Mouse (Mus musculus) CD4-positive, CD25-positive, alpha-beta regulatory T cell, adult 2 months (primary cell): ENCODE measurements around the gene Sgsm3.
A peak's percentile ranks its signal among the peaks of the same experiment; 100 is the strongest.

Source experiments
- DNase-seq: peaks from one replicate; pipeline ENCODE4 v3.0.0-alpha.2; 2012; ENCODE audit warnings: low read depth, low spot score

The Sgsm3 gene

DNA sequence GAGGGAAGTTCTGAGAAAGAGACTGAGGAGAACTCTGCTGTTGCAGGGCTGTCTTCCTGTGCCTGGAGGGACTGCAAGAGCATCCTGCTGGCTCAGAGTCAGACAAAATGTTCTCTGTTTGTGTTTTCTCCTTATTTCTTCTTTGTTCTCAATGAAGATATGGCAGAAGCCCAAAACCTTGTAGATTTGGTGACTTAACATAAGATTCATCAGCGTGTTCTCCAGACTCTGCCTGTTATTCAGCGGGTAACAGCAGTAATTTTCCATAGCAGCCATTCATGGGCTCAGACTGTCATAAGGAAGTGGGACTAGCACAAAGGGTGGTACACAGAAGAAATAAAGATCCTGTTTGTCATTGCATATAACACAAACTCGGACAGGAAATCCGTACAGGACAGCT lies 2.0 kb downstream of the Sgsm3 start:
- DNase-seq, result no peak

GRCm38 (mm10) chr15:80981176-80981575 lies 3.6 kb downstream of the Sgsm3 start:
- DNase-seq, result no peak

DNA sequence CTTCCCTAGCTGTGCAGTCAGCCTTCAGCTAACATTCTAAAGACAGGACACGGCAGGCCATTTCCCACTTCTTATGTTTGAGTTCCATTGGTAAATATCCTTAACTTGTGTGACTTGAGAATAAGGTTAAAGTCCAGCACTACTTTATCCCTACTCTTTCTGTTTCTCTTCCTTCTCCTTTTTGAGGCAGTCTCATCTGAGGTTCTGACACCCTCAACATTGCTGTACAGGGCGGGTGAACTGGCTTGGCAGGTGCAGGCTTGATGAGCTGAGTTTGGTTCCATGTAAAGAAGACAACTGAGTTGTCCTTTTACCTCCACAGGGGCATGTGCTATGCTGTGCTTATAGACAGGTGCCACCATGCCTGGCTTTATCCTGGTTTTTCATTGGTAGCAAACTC lies 5.7 kb downstream of the Sgsm3 start:
- no peak for DNase-seq

DNA sequence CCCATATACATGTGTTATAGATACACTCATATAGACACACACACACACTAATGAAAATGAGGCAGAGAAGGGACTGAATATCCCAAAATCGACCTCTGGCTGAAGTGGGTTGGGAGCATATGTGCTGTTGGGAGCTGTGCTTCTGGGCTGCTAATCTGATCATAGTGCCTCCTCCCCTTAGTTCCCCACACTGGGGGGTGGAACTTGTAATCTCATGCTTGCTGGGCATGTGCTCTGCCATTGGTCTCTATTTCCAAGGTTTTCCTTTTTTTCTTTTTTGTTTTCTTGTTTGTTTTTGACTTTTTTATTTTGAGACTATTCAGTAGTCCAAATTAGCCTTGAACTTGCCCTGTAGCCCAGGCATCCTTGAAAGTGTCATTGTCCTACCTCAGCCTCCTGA lies 10.8 kb downstream of the Sgsm3 start:
- no peak for DNase-seq

DNA sequence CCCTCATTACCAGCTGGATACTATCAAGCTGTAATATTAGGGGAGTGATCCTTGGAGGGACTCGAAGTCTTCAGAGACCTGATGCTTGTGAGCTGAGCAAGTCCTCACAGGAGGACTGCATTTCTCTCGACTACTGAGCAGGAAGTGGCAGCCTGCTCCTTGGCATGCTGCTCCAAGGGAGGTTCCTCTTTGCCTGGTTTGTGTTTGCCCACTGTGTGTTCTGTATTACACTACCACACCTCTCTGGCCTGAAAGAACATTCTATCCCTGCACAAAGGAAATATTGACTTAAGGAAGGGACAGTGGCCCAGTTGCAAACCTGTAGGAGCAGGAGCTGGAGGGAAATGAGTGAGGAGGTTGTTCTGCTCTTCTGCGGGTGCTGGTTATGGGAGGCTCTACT lies 12.1 kb downstream of the Sgsm3 start:
- DNase-seq, result no peak

- no peak for DNase-seq
Observed at GRCm38 (mm10) chr15:80994959-80995358, 17.4 kb downstream of the Sgsm3 start.

DNA sequence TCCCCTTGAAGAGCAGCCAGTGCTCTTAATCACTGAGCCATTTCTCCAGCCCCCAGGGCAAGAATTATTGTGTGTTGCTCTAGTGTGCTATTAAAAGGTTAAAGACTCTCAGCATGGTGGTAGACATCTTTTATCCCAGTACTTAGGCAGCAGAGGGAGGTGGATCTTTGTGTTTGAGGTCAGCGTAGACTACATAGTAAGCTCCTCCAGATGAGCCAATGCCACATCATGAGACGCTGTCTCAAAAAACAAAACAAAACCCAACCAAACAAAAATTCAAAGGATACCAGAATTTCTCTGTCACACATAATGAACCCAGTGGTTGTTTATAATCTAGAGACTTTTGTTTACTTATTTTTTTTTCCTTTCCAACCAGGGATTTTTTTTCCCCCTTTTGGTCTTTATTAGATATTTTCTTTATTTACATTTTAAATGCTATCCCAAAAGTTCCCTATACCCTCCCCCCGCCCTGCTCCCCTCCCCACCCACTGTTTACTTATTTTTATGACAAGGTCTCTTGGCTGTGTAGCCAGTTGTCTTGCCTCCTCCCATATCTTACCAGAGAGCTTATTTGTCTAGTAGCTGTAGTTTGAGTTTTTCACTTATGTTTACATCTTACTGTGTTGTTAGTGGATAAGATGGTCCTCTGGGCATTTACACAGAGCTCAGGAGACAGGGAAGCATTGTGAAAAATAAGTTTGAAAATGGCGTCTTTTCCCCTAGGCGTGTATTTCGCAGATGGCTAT lies 18.7 kb downstream of the Sgsm3 start:
- DNase-seq, result no peak

GRCm38 (mm10) chr15:80997077-80997476 lies 19.5 kb downstream of the Sgsm3 start:
- no peak for DNase-seq

GRCm38 (mm10) chr15:81000419-81001138 lies 23.0 kb downstream of the Sgsm3 start:
- no peak for DNase-seq

- DNase-seq, result no peak
Observed at GRCm38 (mm10) chr15:81006127-81006735, 28.7 kb downstream of the Sgsm3 start.

GRCm38 (mm10) chr15:81007339-81007738 lies 29.8 kb downstream of the Sgsm3 start:
- no peak for DNase-seq

DNA sequence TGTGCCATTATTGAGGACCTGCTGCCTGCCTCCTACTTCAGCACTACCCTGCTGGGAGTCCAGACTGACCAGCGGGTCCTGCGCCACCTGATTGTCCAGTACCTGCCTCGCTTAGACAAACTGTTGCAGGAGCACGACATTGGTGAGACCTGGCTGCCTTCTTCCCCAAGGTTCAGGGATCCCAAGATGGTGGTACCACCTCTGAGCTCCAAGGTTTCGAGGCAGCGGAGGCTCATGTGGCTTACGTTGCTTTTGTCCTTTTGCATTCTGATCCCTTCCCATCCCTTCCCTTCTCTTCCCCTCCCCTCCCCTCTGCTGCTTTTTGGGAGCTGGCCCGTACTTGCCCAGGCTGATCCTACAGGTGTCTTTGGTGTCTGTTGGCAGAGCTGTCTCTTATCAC lies 30.3 kb downstream of the Sgsm3 start:
- peak; percentile 5 for DNase-seq

GRCm38 (mm10) chr15:81008689-81009123 lies 31.1 kb downstream of the Sgsm3 start:
- peak; percentile 64 for DNase-seq

DNA sequence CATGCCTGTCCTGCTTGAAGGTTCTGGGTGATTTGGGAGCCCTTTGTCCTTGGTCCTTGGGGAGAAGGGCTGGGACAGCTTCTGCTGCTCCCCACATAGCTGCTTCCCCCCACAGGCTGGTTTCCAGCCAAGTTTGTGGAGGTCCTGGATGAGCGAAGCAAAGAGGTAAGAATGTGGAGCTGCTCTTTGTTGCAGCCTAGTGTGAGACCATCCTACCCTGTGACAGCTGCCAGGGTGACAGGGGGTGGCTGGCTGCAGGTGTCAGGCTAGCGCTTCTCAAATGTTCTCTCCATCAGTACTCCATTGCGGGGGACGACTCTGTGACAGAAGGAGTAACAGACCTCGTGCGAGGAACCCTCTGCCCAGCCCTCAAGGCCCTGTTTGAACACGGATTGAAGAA lies 32.5 kb downstream of the Sgsm3 start:
- peak; percentile 7 for DNase-seq

DNA sequence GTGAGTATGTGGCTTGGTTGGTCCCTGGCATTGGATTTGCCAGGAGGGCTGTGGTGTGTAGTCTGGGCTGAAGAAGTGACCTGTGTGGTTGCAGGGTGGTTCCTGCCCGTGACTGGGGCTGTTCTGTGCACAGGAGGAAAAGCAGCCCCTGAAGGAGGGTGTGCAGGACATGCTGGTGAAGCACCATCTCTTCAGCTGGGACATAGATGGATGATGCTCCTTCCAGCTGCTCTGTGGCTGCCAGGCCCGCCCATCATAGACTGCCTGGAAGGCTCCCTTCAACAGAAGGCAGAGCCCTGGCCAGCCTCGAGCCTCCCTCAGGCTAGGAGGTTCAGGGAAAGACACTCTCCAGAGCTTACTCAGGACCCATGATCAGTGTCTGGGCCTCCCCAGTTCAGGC lies 34.0 kb downstream of the Sgsm3 start:
- DNase-seq, result peak; percentile 4

DNA sequence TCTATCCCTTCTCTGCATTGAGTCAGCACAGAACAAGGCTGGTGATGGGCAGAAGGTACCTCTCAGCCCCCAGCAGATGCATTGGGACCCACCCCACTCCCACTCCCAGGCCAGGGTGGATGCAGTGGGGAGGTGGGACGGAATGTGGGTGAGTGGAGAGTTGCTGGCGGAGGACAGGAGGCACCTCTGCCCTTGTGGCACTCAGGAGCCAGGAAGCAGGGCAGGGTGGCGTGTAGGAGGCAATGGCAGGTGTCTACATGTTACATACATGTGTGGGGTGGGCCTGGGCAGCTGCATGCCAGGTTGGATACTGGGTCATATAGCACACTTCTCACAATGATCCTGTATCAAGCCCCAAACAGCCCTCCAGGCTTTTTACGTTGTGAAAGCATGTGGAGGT lies 34.8 kb downstream of the Sgsm3 start:
- no peak for DNase-seq

DNA sequence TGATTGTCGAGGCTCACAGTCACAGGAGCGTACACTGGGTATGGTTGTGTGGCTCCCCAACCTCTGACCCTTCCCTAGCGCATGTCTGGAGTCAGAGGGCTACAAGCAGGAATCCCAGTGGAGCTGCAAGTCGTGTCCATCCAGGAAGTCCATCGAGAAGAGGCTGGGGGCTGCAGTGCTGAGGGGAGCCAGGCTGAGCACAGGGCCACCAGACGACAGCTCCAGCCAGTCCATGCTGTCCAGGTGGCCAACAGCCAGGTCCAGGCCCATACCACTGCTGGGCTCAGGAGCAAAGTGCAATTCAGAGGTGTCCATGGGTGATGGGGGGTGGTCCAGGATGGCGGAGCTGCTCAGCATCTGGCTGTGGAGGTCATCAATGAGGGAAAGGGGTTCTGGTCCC lies 35.6 kb downstream of the Sgsm3 start:
- DNase-seq, result no peak

- DNase-seq, result no peak
Observed at GRCm38 (mm10) chr15:81015068-81015744, 37.6 kb downstream of the Sgsm3 start.

- no peak for DNase-seq
Observed at GRCm38 (mm10) chr15:81016488-81016887, 38.9 kb downstream of the Sgsm3 start.

- DNase-seq, result no peak
Observed at GRCm38 (mm10) chr15:81017308-81017707, 39.7 kb downstream of the Sgsm3 start.

DNA sequence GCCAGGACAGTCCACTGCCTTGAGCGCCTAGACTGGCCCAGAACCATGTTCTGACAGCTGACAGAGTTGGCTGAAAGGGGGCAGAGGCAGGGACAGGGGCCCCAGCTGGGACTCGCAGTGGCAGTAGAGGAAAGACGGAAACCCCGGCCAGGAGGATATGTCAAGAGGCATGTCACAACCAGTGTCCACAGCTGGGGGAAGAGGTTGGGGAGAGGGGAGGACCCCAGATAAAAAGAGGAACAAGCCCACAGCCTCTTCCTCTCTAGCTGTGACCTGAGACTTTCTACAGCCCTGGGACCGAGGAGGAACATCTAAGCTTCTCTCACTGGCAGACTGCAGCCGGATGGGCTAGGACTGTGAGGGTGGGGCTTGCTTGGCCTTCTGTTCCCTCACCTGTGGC lies 43.8 kb downstream of the Sgsm3 start:
- no peak for DNase-seq

DNA sequence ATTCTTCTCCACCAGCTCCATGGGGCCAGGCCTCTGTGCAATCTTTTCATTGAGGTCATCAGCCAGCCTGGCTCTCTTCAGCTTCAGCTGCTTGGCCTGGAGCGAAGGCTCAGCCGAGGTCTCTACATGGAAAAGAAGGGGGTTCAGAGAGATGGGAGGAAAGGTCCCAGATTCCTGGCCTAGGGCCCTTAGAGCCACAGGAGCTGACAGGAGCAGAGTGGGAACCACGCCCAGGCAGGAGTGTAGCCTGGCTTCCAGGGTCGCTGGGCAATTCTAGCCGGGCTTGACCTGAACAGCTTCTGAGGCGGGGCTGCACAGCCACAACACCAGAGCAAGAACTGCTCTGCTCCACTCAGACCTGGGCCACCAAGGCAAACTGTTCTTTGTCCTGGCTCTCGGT lies 44.9 kb downstream of the Sgsm3 start:
- no peak for DNase-seq
